Mouse (Mus musculus) E14TG2a.4 (cell line): ENCODE measurements around the gene Rpl34.

ENCODE experiments used
- CTCF ChIP-seq: conservative IDR thresholded peaks from 2 replicates; pipeline ENCODE4 v1.5.1; 2014; ENCODE audit warnings: low read length
- NANOG ChIP-seq: IDR thresholded peaks from 2 replicates; pipeline ENCODE4 v1.6.1; 2014; ENCODE audit warnings: borderline replicate concordance, low read length, mixed read lengths
- POU5F1 ChIP-seq: IDR thresholded peaks from 2 replicates; pipeline ENCODE4 v1.6.1; 2014; ENCODE audit warnings: low read length, borderline replicate concordance

GRCm38 (mm10) chr3:130694705-130695104, 35.5 kb downstream of the Rpl34 start:
- TF ChIP-seq NANOG (no peak; the same call in 1 of the 2 replicates), CTCF (no peak), POU5F1 (no peak)
